Mouse (Mus musculus) frontal cortex, postnatal 25 days (tissue): ENCODE results near the gene Ilkap.

ENCODE experiments used
- DNase-seq, 2 experiments: peaks; one replicate each; pipeline ENCODE4 v3.0.0; 2022; ENCODE audit warnings: low spot score in 2 of 2

Ilkap gene

DNA sequence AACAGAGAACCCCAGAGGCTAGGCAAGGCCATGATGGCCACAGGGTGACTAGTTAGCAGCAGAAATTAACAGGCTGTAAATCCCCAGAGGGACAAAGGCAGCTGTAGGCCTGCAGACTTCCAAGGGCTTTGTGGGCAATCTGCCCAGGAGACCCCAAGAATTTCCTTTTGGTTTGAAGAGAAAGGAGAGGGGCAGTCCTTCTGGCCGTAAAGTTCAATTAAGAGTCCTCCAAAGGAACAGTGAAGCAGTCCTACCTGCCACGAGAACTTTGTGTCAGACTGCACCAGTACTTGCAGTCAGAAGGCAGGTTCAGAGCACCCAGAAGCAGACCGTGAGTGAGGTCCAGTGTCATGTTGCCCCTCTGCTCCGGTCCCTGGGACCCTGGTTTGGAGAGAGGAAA is 16.3 kb upstream of the Ilkap start:
- no peak for DNase-seq

DNA sequence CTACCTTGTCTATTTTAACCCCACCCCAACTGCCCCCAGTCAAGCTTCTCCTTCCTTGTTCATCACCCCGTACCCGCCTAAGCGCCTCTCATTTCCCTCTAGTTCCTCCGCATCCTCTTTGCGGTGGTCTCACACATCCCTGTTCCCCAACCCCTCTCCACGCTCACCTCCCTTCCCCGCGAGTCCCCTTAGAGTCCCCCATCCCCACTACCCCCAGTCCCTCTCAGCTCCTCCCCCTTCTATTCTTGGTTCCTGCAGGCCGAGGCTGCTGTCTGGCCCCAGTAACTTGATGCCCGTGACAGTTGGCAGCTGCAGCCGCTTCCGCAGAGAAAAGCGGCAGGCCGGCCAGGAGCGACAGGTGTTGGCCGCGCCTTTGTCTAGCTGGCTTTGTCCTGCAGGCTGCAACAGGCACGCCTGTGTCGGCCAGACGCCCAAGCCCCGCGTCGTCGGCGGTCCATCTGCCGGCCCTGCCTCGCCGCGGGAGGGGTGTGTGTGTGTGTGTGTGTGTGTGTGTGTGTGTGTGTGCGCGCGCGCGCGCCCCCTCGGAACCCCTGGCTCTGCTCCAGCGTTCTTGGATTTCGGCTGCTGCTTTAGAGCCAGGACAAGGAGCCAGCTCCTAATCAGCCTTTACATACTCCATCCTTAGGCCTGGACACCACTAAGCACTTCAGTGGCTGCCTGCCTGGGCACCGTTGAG is 15.4 kb upstream of the Ilkap start, which contains the start of gene Hes6:
Hes6 (minus strand) TSS at position 141 of the 697 bp plus-strand sequence.
- DNase-seq, result peak in 1 of 2 experiments; percentile 46

DNA sequence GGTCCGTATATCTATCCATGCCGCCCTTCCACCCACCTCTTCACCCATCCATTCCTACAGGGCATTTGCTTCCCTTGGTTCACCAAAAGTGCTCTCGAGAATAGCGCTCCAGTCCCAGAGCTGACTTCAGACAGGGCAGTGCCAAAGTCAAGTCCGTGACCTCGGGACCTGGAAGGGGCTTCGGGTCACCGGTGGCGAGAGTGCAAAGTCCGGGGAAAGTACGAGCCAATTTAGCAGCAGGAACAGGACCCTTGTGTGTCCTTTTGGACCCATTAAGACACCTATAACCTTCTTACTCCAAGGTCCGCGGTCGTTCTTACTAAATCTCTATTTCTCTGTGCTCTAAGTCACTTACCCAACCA is 14.9 kb upstream of the Ilkap start:
- DNase-seq, result no peak

DNA sequence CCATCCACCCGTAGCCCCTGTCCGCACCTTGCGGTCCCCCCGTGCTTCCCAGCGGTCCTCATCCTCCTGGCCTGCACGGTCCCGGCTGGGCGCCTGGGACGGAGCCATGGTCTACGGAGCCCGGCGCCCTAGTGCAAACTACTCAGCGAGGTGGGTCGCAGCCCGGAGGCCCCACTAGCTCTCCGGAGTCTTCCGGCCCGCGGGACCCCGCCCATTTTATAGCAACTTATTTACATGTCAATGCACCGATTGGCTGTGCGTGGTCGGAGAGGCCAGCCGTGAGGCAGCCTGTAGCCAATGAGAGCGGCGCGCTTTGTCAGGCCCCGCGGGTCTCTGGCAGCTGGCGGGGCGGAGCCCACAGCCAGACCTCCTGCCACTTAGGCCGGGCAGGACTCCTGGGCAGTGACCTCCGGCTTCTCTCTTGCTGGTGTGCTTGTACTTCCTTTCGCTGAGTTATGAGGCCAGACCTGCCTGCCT is 14.5 kb upstream of the Ilkap start:
- DNase-seq, result peak; percentile 79 to 84

DNA sequence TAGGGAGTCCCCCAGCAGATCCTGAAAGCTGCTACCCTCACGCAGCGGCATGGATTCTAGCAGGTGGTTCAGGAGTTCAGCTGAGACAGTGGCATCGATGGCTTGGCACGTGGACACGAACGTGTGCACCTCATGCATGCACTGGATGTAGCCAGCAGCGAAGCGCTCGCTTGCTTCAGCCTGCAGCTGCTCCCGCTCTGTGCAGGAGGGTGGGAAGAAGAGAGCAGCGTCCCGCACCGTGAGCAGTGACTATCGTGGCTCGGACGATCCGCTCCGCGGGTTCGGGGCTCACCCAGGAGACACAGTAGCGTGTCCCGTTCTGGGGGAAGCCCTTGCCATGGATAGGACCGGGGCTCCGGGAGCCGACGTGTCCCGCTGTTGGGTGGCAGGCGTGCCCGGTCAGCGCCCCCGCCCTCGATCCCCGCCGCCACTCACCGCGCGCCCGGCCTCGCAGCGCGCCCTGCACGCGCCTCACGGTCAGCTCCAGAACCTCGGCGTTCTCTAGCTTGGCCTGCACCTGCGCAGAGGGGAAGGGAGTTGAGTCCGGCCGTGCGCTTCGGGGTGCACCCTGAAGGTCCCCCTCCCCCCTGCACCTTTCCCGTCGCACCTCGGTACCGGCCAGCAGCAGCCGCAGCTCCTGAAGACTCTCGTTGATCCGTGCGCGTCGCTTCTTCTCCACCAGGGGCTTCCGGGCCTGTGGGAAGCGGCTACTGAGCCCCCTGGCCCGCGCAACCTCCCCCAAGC is 13.8 kb upstream of the Ilkap start:
- no peak for DNase-seq

DNA sequence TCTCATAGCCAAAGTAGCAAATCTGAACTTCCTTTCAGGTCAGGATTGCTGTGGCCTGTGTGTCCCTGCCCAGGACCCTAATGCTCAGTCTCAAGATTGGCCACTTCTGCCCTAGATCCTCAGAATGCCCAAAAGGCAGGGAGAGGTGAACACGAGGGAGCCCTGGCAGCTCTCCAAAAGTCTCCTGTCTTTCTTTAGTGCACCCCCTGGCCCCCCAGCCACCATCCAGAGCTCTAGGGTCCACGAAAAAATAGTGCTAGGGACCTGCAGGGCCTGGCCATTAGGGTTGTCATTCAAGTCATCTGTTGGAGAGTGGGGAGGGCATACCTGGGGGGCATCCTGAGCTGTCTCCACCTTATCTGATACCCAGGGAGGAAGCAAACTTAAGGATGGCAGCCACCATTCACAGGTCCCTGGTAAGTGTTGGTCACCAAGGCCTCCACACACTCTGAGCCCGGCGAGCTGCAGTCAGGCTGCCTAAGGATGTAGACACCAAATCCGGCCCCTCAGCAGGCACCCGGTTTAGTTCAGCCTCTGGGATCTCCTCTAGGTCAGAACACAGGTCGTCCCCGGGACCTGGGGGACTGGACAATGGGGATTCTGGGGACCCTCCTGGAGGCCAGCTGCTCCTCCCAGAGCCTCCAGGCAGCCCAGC is 13.1 kb upstream of the Ilkap start:
- DNase-seq, result no peak

DNA sequence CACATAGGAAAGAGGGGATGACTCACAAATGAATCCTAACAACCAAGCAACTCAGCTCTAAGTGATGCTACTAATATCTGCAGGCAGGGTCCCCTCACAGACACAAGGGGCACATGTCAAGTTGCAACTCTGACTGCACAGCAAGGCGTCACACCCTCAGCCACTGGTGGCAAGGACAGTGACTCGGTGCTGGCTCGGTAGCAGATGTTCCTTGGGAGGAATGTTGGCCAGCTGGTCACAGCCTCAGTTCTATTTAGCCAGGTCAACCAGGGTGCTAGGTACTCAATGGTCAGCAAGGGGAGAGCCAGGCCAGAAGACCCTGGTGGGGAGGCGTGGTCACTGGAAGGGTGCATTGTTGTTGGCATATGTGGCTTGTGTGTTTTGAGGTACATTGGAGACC is 9.2 kb upstream of the Ilkap start:
- no peak for DNase-seq

DNA sequence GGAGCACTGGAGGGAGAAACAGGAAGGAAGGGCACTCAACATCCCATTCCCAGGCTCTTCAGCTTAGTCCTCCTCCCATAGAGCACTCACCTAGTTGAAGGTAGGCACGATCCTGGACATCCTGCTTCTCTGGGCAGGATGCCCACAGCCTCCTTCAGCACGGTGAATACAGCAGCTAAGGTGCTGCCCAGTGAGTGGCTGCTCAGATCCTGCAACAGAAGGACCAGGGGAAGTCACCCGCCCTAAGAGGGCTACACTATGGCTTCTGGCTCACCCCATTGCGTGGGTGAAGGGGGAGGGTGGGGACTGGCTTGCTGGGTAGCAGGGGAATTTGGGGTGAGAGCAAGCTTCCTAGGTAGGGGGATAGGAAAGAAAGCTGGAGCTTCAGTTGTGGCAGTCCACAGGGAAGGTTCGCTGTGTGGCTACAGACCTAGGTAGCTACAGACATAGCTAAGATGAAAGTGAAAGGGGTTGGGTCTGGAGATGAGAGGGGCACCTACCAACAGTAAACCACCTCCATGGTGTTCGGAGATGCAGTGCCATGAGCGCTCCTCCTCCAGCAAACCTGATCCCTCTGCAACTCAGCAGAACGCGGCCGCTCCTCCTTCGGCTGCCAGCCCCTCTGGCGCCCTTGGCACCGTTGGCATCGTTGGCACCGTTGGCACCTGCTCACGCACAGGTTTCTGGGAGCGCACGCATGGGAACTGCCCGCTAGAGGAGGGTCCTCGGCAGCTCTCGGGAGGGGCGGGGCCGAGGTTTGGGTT is 7.0 kb upstream of the Ilkap start:
- no peak for DNase-seq

DNA sequence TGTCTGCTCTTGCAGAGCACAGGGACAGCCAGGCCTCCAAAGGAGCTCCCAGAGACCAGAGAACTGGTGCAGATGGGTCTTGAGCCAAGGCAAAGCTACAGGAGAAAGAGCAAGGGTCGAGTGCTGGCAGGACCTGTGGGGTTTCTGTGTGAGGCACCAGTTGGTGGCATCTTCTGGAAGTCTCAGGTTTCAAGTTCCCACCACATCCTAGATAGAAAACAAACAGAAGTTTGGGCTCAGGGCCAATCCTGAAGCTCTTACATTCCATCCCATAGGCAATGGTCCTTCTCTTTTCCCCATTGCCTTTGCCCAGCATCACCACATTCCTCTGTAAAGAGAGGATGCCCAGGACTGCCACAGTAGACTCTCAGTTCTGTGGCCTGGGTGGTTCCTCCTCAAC is 6.4 kb upstream of the Ilkap start:
- no peak for DNase-seq

DNA sequence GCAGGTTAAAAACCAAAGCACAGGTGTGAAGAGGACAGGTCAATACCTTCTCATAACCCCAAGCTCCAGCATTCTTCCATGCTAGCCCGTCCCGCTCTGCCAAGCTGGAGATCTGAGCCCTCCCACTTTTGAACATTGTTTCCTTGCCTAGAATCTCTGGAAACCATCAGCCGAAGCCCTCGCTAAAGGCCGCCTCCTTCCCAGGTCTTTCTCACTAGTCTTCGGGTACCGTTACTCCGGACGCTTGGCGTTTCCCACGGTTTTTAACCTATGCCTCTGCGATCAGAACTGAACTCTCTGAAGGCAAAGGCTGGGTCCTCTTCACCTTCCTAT is 722 bp downstream of the Ilkap start:
- no peak for DNase-seq

DNA sequence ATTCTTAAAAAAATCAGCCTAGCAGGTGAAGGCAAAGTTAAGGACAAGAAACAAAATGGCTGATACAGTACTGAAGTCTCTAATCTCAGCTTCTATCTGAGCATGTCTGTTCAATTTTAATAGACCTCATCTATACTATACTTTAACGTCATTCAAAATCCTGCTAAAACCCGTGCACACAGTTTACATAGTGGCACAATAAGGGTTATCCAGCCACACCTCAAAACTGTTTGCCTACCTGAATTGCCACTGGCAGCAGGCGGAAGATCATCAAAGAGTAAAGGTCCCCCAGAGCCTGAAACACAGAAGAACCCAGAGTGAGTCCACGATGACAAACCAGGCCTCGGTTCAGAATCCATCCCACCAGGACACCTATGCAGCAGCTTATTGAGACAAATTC is 8.2 kb downstream of the Ilkap start:
- DNase-seq, result no peak

DNA sequence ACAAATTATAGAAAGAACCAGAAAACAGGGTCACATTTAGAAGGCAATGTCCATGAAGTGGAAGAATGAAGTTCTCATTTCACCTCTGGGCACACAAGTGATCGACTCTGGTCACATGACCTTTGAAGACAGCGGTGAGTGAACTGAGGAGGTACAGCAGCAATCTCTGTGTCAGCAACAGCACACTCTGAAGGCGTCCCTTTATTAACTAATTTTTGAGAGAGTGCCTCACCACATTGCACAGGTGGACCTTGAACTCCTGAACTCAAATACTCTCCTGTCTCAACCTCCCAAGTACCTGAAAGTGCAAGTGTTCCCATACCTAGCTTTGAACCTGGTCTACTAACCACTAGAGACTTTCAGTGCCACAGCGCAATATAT is 17.5 kb downstream of the Ilkap start:
- no peak for DNase-seq

DNA sequence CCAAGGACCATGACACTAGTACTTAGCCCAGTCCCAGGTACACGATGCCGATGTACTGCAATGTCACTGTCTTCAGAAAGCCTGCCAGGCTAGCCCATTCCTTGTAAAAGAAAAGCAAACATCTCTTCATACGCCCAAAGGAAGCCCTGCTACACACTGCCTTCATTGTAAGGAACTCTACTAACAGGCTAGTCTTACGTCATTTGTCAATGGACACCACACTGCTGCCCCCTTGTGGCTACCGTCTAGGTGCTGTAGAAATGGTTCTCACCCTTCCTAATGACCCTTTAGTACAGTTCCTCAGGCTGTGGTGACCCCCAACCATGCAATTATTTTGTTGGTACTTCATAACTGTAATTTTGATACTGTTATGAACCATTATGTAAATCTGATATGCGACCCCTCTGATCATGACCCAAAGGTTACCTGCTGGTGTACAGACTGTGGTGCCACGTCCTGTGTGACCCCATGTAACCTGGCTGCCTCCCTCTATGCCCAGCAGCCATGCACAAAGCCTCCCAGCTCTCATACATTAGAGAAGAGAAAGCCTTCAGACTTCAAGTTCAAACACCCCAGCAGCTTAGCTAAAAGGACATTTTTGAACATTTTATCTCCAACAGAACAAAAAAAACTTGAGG is 18.0 kb downstream of the Ilkap start:
- peak; percentile 69 to 73 for DNase-seq

DNA sequence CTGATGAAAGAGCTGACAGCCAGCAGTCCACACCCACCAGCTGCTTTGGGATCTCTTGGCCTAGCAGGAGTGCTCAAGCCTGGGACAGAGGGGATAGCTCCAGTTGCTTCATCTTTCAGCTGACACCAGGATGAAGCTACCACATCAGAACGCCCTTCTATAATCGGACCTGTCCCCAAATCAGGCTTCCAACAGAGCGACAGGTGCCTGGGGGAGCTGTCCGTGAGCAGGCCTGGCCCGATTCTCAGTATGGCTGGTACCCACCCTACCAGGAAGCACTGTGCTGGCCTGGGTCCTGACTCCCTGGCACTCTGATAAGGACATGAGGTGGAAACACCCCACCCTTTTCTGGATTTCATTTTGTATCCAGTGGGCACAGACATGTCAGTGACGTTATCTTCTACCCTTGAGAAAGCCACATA is 25.2 kb downstream of the Ilkap start:
- DNase-seq, result no peak

DNA sequence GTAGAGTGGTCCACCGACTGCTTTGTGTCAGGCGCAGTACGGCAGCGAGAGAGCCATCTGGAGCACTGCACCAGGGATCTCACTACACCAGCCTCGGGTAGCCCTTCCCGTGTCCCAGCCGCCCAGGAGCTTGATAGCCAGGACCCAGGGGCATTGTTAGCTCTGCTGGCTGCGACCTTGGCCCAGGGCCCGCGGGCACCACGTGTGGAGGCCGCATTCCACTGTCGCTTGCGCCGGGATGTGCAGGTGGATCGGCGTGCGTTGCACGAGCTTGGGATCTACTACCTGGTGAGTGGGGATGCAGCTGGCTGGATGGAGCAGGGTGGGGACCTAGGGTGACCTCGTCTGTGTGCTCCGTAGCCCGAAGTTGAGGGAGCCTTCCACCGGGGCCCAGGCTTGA is 28.6 kb downstream of the Ilkap start:
- no peak for DNase-seq

DNA sequence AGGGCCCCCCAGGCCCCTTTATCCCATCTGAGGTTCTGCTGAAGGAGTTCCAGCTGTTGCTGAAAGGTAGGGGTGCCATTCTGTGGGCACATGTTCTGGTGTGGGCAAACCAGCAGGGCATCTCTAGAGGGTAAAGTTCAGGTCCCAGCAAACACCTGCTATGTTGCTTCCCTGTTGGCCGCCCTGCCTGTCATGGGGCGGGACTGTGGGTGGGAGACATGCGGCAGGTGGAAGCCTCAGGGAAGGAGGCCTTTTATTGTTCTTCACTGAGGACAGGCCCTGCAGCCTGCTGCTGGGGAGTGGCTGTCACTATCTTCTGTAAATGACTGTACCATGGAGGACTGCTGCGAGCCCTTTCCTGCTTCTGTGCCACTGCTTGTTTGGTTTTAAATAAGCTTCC is 29.2 kb downstream of the Ilkap start:
- DNase-seq, result no peak

DNA sequence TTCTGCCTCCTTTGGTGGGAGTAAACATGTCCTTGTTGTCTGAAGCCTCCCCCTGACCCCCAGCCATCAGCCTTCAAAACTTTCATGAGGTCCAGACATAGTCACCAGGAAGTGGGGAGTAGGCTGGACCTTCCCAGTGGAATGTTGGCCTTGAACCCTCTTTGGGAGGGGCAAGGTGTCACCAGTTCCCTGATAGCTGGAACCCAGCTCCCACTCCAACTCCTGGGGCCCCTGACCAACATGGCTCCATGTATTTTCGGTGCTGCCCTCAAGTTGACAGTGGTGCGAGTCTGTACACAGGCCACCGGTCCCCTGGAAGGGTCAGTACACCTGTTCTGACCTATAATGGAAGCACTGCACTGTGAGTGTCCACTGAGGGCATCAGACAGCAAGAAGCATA is 31.3 kb downstream of the Ilkap start:
- no peak for DNase-seq

DNA sequence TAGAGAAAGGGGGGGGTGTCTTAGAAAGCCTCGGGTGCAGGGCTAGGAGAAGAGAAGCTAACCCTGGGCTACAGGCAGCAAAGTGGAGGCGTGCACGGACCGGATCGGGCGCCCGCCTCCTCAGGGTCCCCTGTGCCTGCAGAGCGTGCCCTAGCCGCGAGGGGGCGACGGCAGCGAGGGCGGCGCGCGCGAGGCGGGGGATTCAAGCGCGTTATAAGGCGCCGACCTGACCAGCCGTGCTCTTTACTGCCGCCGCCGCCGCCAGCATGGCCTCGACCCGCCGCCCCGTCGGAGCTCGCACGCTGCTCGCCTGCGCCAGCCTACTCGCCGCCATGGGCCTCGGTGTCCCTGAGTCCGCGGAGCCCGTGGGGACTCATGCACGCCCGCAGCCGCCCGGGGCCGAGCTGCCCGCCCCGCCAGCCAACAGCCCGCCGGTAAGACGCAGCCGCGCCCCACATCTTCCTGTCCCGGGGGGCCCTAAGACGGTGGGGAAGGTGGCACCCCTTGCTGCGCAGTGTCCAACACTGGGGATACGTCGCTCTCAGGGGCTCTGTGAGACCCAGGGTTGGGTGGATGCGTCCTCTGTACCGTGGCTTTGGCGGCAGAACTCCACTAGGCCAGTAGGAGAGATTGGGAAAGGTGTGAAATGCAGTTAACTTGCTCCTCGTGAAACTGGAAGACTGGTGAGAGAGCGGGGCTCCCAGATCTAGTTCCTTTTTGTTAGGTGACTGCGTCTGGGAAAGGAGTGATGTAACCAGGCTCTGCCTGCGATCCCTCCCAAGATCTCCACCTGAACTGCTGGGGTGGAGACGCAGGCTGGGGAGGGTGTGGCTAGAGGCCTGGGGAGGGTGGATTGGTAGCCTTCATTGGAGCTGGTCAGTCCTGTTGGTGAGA is 32.2 kb downstream of the Ilkap start, which contains the start of gene Erfe:
Erfe (plus strand) TSS at position 216 of the 894 bp plus-strand sequence.
- no peak for DNase-seq

DNA sequence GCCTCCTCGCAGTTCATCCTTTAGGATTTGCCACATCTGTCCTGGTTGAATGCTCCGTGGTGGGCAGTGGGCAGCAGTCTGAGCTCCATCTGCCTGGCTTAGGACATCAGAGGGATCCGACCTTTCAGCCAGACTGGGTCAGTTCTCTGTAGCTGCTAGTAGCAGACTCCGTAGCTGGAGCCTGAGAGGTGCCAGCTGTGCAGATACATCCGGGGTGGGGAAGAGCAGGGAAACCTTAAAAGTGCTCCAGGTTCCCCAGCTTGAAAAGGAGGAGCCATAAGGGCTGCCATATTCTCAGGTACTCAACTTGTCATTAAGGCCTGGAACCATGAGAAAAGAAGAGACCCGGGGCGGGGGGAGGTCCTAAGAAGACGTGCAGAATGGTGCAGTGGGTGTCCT is 32.8 kb downstream of the Ilkap start:
- no peak for DNase-seq

DNA sequence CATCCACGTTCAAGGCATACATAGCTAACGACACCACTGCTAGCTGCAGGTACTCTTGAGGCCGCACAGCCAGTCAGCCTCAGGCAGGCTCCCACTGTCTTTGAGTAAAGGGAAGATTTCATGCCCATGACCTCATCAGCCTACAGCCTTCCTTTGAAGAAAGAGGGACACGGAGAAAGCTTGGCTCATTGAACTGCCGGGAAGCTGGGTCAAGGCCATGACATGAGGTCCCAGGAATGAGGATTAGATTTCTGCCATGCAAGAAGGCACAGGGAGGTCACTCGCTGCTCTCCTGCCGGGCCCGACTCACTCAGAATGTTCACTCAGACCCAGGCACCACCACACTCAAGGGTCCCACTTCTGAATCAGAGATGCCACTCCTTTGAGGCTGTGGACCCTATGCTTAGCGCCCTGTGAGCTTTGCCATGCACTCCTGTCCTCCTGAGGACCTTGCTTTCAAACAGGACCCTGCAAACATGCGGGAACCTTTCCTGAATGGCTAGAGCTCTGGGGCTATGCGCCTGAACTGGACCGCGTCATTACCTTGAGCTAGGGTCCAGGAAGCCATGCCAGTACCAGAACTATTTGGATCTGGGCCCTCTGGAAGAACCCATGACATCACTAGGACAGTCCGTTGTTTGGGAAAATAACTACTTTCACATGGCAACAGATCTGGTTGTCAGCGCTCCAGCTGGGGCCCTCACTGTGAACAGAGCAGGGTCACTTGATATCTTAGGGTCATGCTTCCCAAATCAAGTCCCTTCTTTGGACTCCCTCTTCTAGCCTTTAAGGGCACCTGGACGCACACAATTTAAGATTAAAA is 33.6 kb downstream of the Ilkap start:
- no peak for DNase-seq
